19 mouse cellular contexts compared by ENCODE assay signal in genomic region chr7:70850726-70851125, GRCm38 (mm10).
DNase-seq lines count a peak whose midpoint lies in the region; ATAC-seq lines count a peak whose summit lies in the region.
"Had no signal": no experiment of that assay in that cellular context is flagged by ENCODE, and none has a peak within 500 bp of the region (broad histone marks: within the 10 kb centered on the region; RNA-seq: fewer than 3 reads in every experiment).

No protein-coding gene starts in this region.

- WGBS in kidney, embryonic 14.5 days: 79% methylated on average over 2 of the region's 2 CpGs

- no peaks in the 10 kb centered on the region for H3K27me3 ChIP-seq in kidney, embryonic 14.5 days (ENCODE audit: control insufficient read depth, insufficient read depth, low read length)
- H3K27me3 ChIP-seq: forebrain, embryonic 13.5 days; liver, embryonic 12.5 days; neural tube, embryonic 12.5 days had no signal

- H3K9me3 ChIP-seq in kidney, embryonic 14.5 days (ENCODE audit: control insufficient read depth, low read length): no peaks in the 10 kb centered on the region
- H3K9me3 ChIP-seq: forebrain, embryonic 13.5 days; liver, embryonic 12.5 days; midbrain, embryonic 10.5 days; neural tube, embryonic 12.5 days had no signal

- H3K4me1 ChIP-seq in kidney, embryonic 14.5 days (ENCODE audit: control insufficient read depth, insufficient read depth, low read length): peaks cover 6% of the 10 kb centered on the region
- H3K4me1 ChIP-seq: forebrain, embryonic 13.5 days had no signal

- H3K9ac ChIP-seq in kidney, embryonic 14.5 days (ENCODE audit: low read depth, low read length): no peak overlapping the region
- H3K9ac ChIP-seq: forebrain, embryonic 13.5 days; liver, embryonic 12.5 days; neural tube, embryonic 12.5 days had no signal

- DNase-seq in heart, adult 18-20 months: peak; percentile 45 to 52
- no peak for DNase-seq in heart, postnatal 25 days (ENCODE audit: low spot score)
- peak; percentile 57 for DNase-seq in kidney, postnatal 14 days
- peak; percentile 96 for DNase-seq in NIH3T3 (ENCODE audit: low read depth)
- peak; percentile 25 to 36 for DNase-seq in heart, postnatal 10 days
- no peak for DNase-seq in urinary bladder, postnatal 25 days (ENCODE audit: low spot score)
- DNase-seq: adrenal gland, adult 8-10 months; cerebellum, adult 11-12 months; cerebellum, postnatal 25 days; lung, postnatal 14 days had no signal

- H3K4me3 ChIP-seq in kidney, embryonic 14.5 days (ENCODE audit: low read length): no peak overlapping the region
- H3K4me3 ChIP-seq: forebrain, embryonic 13.5 days; liver, embryonic 12.5 days; midbrain, embryonic 10.5 days; neural tube, embryonic 12.5 days had no signal

- H3K4me2 ChIP-seq in kidney, embryonic 14.5 days (replicated peaks; ENCODE audit: low read depth, low read length): no peak overlapping the region
- H3K4me2 ChIP-seq: forebrain, embryonic 13.5 days; liver, embryonic 12.5 days; neural tube, embryonic 12.5 days had no signal

- intact Hi-C loops in heart, postnatal 25 days (cut with DNase I): no loop called here
- intact Hi-C loops in heart, postnatal 10 days (cut with DNase I): no loop called here

- no peak for ATAC-seq in kidney, embryonic 14.5 days (ENCODE audit: low FRiP score, low TSS enrichment)
- ATAC-seq: CD4-positive, CD25-positive, alpha-beta regulatory T cell, adult 4 months; forebrain, embryonic 13.5 days; hindbrain, embryonic 16.5 days; intestine, postnatal 0 days; liver, embryonic 12.5 days had no signal

- no peaks in the 10 kb centered on the region for H3K36me3 ChIP-seq in kidney, embryonic 14.5 days (ENCODE audit: control insufficient read depth, insufficient read depth, low read length)
- H3K36me3 ChIP-seq: G1E; liver, embryonic 12.5 days; midbrain, embryonic 10.5 days; neural tube, embryonic 12.5 days had no signal

- H3K27ac ChIP-seq in kidney, embryonic 14.5 days (ENCODE audit: low read depth, low read length): no peak overlapping the region
- H3K27ac ChIP-seq: forebrain, embryonic 13.5 days; liver, embryonic 12.5 days; midbrain, embryonic 10.5 days; neural tube, embryonic 12.5 days had no signal

Comparison
In these comparisons a context has a peak if more than half of its experiments do, and no peak if none do; other contexts are left out.
1. DNase-seq: peak in heart, adult 18-20 months (2 of 2), kidney, postnatal 14 days (single experiment), NIH3T3 (single experiment) and heart, postnatal 10 days (2 of 2); none in heart, postnatal 25 days (single experiment) and urinary bladder, postnatal 25 days (single experiment).